Mouse (Mus musculus): Measurements from ENCODE around the gene Spsb1.

The Spsb1 gene

GRCm38 (mm10) chr4:149983921-149984645 is 29.2 kb upstream of the Spsb1 start:
- DNase-seq (ENCODE audit: extremely low spot score), result no peak

GRCm38 (mm10) chr4:149982154-149982553 is 27.3 kb upstream of the Spsb1 start:
- no peak for DNase-seq (ENCODE audit: extremely low spot score)

- peak; percentile 86 for DNase-seq (ENCODE audit: extremely low spot score)
These were observed 25.0 kb upstream of the Spsb1 start for GRCm38 (mm10) chr4:149979819-149980308.

GRCm38 (mm10) chr4:149978820-149979219 is 24.0 kb upstream of the Spsb1 start:
- DNase-seq (ENCODE audit: extremely low spot score), result no peak

- DNase-seq (ENCODE audit: extremely low spot score), result no peak
These were observed 23.1 kb upstream of the Spsb1 start for GRCm38 (mm10) chr4:149977801-149978544.

GRCm38 (mm10) chr4:149977181-149977580 is 22.3 kb upstream of the Spsb1 start:
- no peak for DNase-seq (ENCODE audit: extremely low spot score)

GRCm38 (mm10) chr4:149975730-149976254 is 20.9 kb upstream of the Spsb1 start:
- DNase-seq (ENCODE audit: extremely low spot score), result no peak

- DNase-seq (ENCODE audit: extremely low spot score), result no peak
These were observed 20.4 kb upstream of the Spsb1 start for GRCm38 (mm10) chr4:149975291-149975690.

GRCm38 (mm10) chr4:149971393-149971792 is 16.6 kb upstream of the Spsb1 start:
- no peak for DNase-seq (ENCODE audit: extremely low spot score)

GRCm38 (mm10) chr4:149968526-149968925 is 13.7 kb upstream of the Spsb1 start:
- no peak for DNase-seq (ENCODE audit: extremely low spot score)

- no peak for DNase-seq (ENCODE audit: extremely low spot score)
These were observed 12.1 kb upstream of the Spsb1 start for GRCm38 (mm10) chr4:149966963-149967362.

GRCm38 (mm10) chr4:149966252-149966651 is 11.4 kb upstream of the Spsb1 start:
- DNase-seq (ENCODE audit: extremely low spot score), result no peak

- no peak for DNase-seq (ENCODE audit: extremely low spot score)
These were observed 10.8 kb upstream of the Spsb1 start for GRCm38 (mm10) chr4:149965672-149966071.

GRCm38 (mm10) chr4:149965242-149965641 is 10.4 kb upstream of the Spsb1 start:
- DNase-seq (ENCODE audit: extremely low spot score), result no peak

- no peak for DNase-seq (ENCODE audit: extremely low spot score)
These were observed 9.9 kb upstream of the Spsb1 start for GRCm38 (mm10) chr4:149964770-149965169.

GRCm38 (mm10) chr4:149964285-149964684 is 9.4 kb upstream of the Spsb1 start:
- DNase-seq (ENCODE audit: extremely low spot score), result no peak

- no peak for DNase-seq (ENCODE audit: extremely low spot score)
These were observed 5.5 kb upstream of the Spsb1 start for GRCm38 (mm10) chr4:149960391-149960790.

GRCm38 (mm10) chr4:149959816-149960215 is 5.0 kb upstream of the Spsb1 start:
- no peak for DNase-seq (ENCODE audit: extremely low spot score)

GRCm38 (mm10) chr4:149958566-149958965 is 3.7 kb upstream of the Spsb1 start:
- DNase-seq (ENCODE audit: extremely low spot score), result peak; percentile 77

- no peak for DNase-seq (ENCODE audit: extremely low spot score)
These were observed 1.2 kb upstream of the Spsb1 start for GRCm38 (mm10) chr4:149956048-149956447.

- DNase-seq (ENCODE audit: extremely low spot score), result no peak
These were observed 788 bp upstream of the Spsb1 start for GRCm38 (mm10) chr4:149955631-149956030.

GRCm38 (mm10) chr4:149953621-149954481 is 992 bp downstream of the Spsb1 start:
- DNase-seq (ENCODE audit: extremely low spot score), result peak; percentile 57
